Mouse (Mus musculus) hindbrain, embryonic 10.5 days (tissue): ENCODE results near the gene Zfp52. TPM values are rescaled to one million over a fixed set of nuclear protein-coding genes. Genes with fewer than 3 reads are reported as not detected.

ENCODE experiments used
- DNase-seq: peaks from one replicate; pipeline ENCODE4 v3.0.0-alpha.2; 2017; ENCODE audit warnings: low spot score
- H3K27ac ChIP-seq: fragments of 300-500 bp; sonication (generic); 2 replicates; pipeline ENCODE4 v1.5.1; 2016; ENCODE audit warnings: mild to moderate bottlenecking, moderate library complexity
- H3K27me3 ChIP-seq: fragments of 300-500 bp; sonication (generic); 2 replicates; pipeline ENCODE4 v1.6.1; 2016; ENCODE audit warnings: mild to moderate bottlenecking; ENCODE audit not compliant: poor library complexity, insufficient read depth, severe bottlenecking
- H3K36me3 ChIP-seq: fragments of 300-500 bp; sonication (generic); 2 replicates; pipeline ENCODE4 v1.6.1; 2016; ENCODE audit warnings: mild to moderate bottlenecking, moderate library complexity
- H3K4me1 ChIP-seq: fragments of 300-500 bp; sonication (generic); replicated peaks from 2 replicates; pipeline ENCODE4 v1.6.1; 2016; ENCODE audit warnings: mild to moderate bottlenecking
- H3K4me3 ChIP-seq: fragments of 300-500 bp; sonication (generic); 2 replicates; pipeline ENCODE4 v1.5.1; 2016; ENCODE audit warnings: mild to moderate bottlenecking, moderate library complexity
- H3K9me3 ChIP-seq: fragments of 300-500 bp; sonication (generic); 2 replicates; pipeline ENCODE4 v1.6.1; 2016; ENCODE audit warnings: mild to moderate bottlenecking, moderate library complexity
- WGBS: fragments of 180-500 bp; shearing (Covaris S2); methylation state at CpG from one replicate; pipeline ENCODE4 v1.1.7; 2016; 5-methylcytosine and 5-hydroxymethylcytosine counted together
- polyA plus RNA-seq: library from polyadenylated mRNA; unstranded; fragments of >200 nt; fragmentation: Nextera tagmentation; extraction: Ambion mirVana; gene quantifications from 2 replicates; pipeline ENCODE4 v1.2.1, GENCODE M21; 2016

Zfp52 gene
- polyA plus RNA-seq, 1 experiment from 2014 or later, result 1.5 TPM

DNA sequence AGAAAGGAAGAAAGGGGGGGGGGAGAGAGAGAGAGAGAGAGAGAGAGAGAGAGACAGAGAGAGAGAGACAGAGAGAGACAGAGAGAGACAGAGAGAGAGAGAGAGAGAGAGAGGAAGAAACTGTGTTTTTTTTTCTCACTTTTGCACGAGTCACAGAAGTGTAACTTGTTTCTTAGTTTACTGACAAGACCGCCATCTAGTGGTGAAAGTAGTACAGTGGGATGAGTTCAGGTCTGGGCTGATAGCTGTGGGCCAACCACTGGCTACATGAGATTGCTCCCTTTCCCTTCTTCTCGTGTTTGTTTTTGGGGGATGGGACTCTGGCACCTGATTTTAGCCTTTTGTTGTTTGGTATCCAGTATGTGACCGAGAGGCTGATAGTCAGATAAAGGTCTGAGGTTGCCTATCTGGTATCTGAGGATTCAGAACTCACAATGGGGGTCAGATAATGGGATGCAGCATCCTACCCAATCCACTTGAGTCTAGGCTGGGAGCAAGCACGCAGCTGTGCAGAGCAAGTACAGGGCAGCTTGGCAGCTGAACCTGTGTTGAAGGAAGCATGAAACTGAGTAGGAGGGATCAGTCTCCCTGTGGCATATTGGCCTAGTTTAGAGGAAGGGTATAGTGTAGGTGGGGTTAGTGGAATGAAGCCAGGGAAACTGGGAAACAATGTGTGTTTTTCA lies 44.3 kb downstream of the Zfp52 start:
- no peaks in the 10 kb centered on the region for H3K4me1 ChIP-seq
- H3K27me3 ChIP-seq, result no peaks in the 10 kb centered on the region
- peaks cover 5% of the 10 kb centered on the region; the same call in 1 of the 2 replicates for H3K9me3 ChIP-seq
- H3K4me3 ChIP-seq, result no peak overlapping the region
- no peak overlapping the region for H3K27ac ChIP-seq
- DNase-seq, result no peak
- peaks cover 66% of the 10 kb centered on the region for H3K36me3 ChIP-seq
- 26% methylated on average over 5 of the region's 5 CpGs for WGBS

DNA sequence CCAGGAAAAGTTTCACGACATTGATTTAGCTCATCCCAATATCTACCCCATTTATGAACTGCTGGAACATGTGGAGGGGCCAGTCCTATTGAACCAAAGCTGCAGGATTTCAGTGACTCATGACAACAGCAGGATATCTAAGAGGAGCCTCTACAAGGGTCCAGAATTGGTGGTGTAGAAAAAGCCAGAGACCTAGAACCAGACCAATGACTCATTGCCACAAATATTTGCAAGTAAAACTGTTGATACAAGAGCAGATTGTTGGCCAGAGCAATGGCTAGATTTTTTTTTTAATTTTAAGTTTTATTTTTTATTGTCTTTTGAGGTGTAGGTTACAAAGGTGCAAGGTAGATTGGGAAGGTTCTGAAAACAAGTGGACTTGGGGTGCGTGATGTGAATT lies 50.2 kb downstream of the Zfp52 start:
- Histone ChIP-seq H3K36me3 (peaks cover 74% of the 10 kb centered on the region), H3K4me3 (no peak overlapping the region), H3K9me3 (peaks cover 22% of the 10 kb centered on the region; the same call in 1 of the 2 replicates), H3K27me3 (no peaks in the 10 kb centered on the region), H3K4me1 (no peaks in the 10 kb centered on the region), H3K27ac (no peak overlapping the region)
- WGBS, result 96% methylated on average over 2 of the region's 2 CpGs
- DNase-seq, result no peak

Other genes starting within 250 kb of the Zfp52 start
- gene Vmn1r237, start 223.7 kb upstream of the Zfp52 start, polyA plus RNA-seq, result not detected in 2 replicates
- gene Zfp677, start 151.8 kb upstream of the Zfp52 start, polyA plus RNA-seq, result 2.6 TPM in 2 replicates
- gene Zfp54, start 112.3 kb upstream of the Zfp52 start, polyA plus RNA-seq, result 2.3 and 3.8 TPM in 2 replicates
- 11.6 and 14.9 TPM in 2 replicates for gene Zfp51, start 85.2 kb upstream of the Zfp52 start, polyA plus RNA-seq
- gene Zfp53, start 46.5 kb upstream of the Zfp52 start, polyA plus RNA-seq, result 6.3 and 9.6 TPM in 2 replicates
- 12.1 and 13.9 TPM in 2 replicates for gene Zfp948, start 31.5 kb downstream of the Zfp52 start, polyA plus RNA-seq
- 5.4 and 5.7 TPM in 2 replicates for gene Zfp983, start 115.1 kb downstream of the Zfp52 start, polyA plus RNA-seq
- 10.5 and 11.6 TPM in 2 replicates for gene Gm10226, start 156.3 kb downstream of the Zfp52 start, polyA plus RNA-seq
- gene Zfp760, start 172.2 kb downstream of the Zfp52 start, polyA plus RNA-seq, result 13.5 and 18.9 TPM in 2 replicates
- gene Zfp229, start 195.3 kb downstream of the Zfp52 start, polyA plus RNA-seq, result 6.8 and 7.9 TPM in 2 replicates